Mouse (Mus musculus): ENCODE measurements around the gene Gm29609.

The Gm29609 gene

DNA sequence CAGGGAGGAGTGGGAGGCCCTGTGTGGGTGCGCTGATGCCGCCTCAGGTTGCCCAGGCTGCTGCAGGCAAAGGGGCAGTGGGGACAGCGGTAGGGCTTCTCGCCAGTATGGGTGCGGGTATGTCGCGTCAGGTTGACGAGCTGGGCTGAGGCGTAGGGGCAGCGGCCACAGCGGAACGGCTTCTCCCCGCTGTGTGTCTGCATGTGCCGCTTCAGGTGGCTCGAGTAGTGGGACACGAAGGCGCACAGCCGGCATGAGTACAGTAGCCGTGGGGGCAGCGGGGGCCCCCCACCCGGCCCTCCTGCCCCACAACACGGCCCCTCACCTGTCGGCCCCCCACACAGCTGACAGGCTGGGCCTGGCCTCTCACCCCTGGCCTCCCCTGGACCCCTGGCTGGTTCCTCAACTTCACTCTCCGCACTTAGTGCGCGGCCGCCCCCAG, 20.6 kb upstream of the Gm29609 start:
- peak overlapping the region; percentile 90 for H3K4me3 ChIP-seq (replicated peaks; ENCODE audit: low read length)
- TF ChIP-seq NANOG (IDR thresholded peaks at IDR 0.05; ENCODE audit: borderline replicate concordance, low read length) (no peak), CTCF (conservative IDR thresholded peaks at IDR 0.05; ENCODE audit: low read length) (no peak), POU5F1 (IDR thresholded peaks at IDR 0.05; ENCODE audit: borderline replicate concordance, low read length) (no peak)
- peaks cover 87% of the 10 kb centered on the region for H3K36me3 ChIP-seq (ENCODE audit: insufficient read depth, low read length)
- no peaks in the 10 kb centered on the region for H3K9me3 ChIP-seq (ENCODE audit: low read length)
- H3K4me1 ChIP-seq (replicated peaks; ENCODE audit: low read depth, low read length), result peaks cover 79% of the 10 kb centered on the region
- no peaks in the 10 kb centered on the region for H3K27me3 ChIP-seq (ENCODE audit: insufficient read depth, low read length)

DNA sequence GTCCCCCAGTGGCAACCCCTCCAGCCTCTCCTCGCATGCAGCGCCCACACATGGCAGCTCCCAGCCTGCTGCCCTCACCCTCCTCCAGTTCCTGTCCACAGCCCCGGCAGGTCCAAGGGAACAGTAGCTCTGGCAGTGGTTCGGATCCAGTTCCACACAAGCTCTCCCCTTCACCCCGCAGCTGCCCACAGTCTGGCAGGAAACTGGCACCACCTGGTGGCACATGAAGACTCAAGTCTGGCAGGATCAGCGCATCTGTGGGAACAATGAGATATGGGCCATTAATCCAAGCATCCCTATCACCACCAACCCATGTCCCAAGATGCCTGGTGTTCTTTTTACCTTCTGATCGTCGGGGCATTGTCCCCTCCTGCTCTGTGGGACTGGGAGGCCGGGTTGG, 20.2 kb upstream of the Gm29609 start:
- TF ChIP-seq CTCF (conservative IDR thresholded peaks at IDR 0.05; ENCODE audit: low read length) (no peak), NANOG (IDR thresholded peaks at IDR 0.05; ENCODE audit: borderline replicate concordance, low read length) (no peak), POU5F1 (IDR thresholded peaks at IDR 0.05; ENCODE audit: borderline replicate concordance, low read length) (no peak)
- no peaks in the 10 kb centered on the region for H3K27me3 ChIP-seq (ENCODE audit: insufficient read depth, low read length)
- H3K36me3 ChIP-seq (ENCODE audit: insufficient read depth, low read length), result peaks cover 87% of the 10 kb centered on the region
- H3K4me1 ChIP-seq (replicated peaks; ENCODE audit: low read depth, low read length), result peaks cover 81% of the 10 kb centered on the region
- H3K9me3 ChIP-seq (ENCODE audit: low read length), result no peaks in the 10 kb centered on the region
- H3K4me3 ChIP-seq (replicated peaks; ENCODE audit: low read length), result peak overlapping the region; percentile 90

DNA sequence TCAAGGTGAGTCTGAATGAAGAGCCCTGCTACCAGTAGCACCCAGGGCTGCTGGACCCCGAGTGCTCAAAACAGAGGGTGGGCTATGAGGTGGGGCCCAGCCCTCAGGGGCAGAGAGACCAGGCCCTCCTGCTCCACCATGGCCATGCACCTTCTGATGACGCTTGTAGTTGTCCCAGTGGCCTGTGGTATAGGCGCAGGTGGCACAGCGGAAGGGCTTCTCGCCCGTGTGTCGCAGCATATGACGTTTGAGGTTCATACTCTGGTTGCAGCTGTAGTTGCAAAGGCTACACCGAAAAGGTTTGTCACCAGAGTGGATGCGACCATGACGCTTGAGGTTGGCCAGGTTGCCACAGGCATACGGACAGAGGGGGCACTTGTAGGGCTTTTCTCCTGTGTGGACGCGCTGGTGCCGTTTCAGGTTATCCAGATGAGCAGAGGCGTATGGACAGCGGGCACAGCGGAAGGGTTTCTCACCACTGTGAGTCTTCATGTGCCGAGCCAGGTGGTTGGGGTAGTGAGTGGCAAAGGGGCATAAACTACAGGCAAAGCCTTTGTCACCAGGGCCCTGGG, 19.7 kb upstream of the Gm29609 start:
- Histone ChIP-seq H3K4me3 (replicated peaks; ENCODE audit: low read length) (peak overlapping the region; percentile 90), H3K4me1 (replicated peaks; ENCODE audit: low read depth, low read length) (peaks cover 85% of the 10 kb centered on the region), H3K27me3 (ENCODE audit: insufficient read depth, low read length) (no peaks in the 10 kb centered on the region), H3K9me3 (ENCODE audit: low read length) (no peaks in the 10 kb centered on the region), H3K36me3 (ENCODE audit: insufficient read depth, low read length) (peaks cover 87% of the 10 kb centered on the region)
- TF ChIP-seq POU5F1 (IDR thresholded peaks at IDR 0.05; ENCODE audit: borderline replicate concordance, low read length) (no peak), NANOG (IDR thresholded peaks at IDR 0.05; ENCODE audit: borderline replicate concordance, low read length) (no peak), CTCF (conservative IDR thresholded peaks at IDR 0.05; ENCODE audit: low read length) (no peak)

DNA sequence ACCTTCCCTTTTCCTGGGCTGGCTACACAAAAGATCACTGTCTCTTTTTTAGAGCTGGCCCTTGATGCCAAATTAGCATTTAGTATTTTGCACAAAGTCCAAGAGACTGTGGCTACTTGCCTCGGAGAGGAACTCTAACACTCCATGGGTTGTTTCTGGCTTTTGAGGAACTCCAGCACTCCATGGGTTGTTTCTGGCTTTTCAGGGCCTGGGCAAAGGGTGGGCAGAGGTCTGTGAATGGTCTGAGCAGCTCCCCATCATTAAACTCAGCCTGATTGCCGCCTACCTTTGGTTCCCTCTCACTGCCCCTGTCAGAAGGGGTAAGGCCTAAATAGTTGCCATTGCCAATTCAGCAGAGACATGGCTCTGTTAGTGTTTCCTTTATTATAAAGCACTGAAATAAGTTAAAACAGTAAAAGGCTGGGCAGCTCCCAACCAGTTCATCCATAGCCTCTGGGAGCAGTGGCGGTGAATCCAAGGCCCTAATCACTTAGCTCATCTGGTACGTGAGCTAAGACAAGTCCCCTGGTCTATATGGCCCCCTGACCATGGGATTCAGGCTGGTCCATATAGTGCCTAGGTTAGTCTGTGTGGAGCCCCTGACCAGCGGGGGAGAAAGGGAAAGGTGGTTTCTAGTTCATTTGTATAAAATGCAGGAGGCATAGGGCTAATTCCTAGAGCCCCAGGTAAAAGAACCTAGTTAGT, 19.1 kb upstream of the Gm29609 start:
- Histone ChIP-seq H3K4me1 (replicated peaks; ENCODE audit: low read depth, low read length) (peaks cover 89% of the 10 kb centered on the region), H3K4me3 (replicated peaks; ENCODE audit: low read length) (0 out of 2 replicates have a peak overlapping the region, but pooled peaks have one; percentile 90), H3K27me3 (ENCODE audit: insufficient read depth, low read length) (no peaks in the 10 kb centered on the region), H3K36me3 (ENCODE audit: insufficient read depth, low read length) (peaks cover 82% of the 10 kb centered on the region), H3K9me3 (ENCODE audit: low read length) (no peaks in the 10 kb centered on the region)
- TF ChIP-seq CTCF (conservative IDR thresholded peaks at IDR 0.05; ENCODE audit: low read length), result no peak
- TF ChIP-seq POU5F1 (IDR thresholded peaks at IDR 0.05; ENCODE audit: borderline replicate concordance, low read length), result no peak
- no peak for TF ChIP-seq NANOG (IDR thresholded peaks at IDR 0.05; ENCODE audit: borderline replicate concordance, low read length)

DNA sequence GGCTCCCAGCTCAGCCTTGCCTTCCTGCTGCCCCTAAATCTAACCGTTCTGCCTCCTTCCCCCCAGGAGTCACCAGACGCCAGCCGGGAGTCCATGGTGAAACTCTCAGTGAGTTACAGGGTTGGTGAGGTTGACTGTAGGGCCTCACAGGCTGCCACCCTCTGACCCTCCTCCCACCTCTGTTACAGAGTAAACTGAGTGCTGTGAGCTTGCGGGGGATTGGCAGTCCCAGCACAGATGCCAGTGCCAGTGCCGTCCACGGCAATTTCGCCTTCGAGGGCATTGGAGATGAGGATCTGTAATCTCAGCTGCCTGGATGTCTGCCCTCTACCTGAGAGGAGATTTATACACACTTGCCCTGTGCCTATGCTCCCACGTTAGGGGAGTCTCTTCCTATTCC, 18.5 kb upstream of the Gm29609 start:
- no peaks in the 10 kb centered on the region for H3K27me3 ChIP-seq (ENCODE audit: insufficient read depth, low read length)
- no peaks in the 10 kb centered on the region for H3K9me3 ChIP-seq (ENCODE audit: low read length)
- TF ChIP-seq POU5F1 (IDR thresholded peaks at IDR 0.05; ENCODE audit: borderline replicate concordance, low read length), result no peak
- no peak for TF ChIP-seq NANOG (IDR thresholded peaks at IDR 0.05; ENCODE audit: borderline replicate concordance, low read length)
- no peak for TF ChIP-seq CTCF (conservative IDR thresholded peaks at IDR 0.05; ENCODE audit: low read length)
- peaks cover 86% of the 10 kb centered on the region for H3K4me1 ChIP-seq (replicated peaks; ENCODE audit: low read depth, low read length)
- H3K36me3 ChIP-seq (ENCODE audit: insufficient read depth, low read length), result peaks cover 76% of the 10 kb centered on the region
- no peak overlapping the region for H3K4me3 ChIP-seq (replicated peaks; ENCODE audit: low read length)

DNA sequence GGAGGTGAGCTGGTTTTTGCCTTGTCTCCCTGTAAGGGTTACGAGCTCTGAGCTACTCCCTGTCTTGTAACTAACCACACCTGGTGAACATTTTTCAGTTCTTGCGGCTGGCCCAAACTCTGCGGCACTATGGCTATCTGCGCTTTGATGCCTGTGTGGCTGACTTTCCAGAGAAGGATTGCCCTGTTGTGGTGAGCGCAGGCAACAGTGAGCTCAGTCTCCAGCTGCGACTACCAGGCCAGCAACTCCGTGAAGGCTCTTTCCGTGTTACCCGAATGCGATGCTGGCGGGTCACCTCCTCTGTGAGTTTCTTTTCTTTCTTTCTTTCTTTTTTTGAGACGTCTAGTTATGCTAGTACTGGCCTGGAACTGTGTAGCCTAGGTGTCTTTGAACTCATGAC, 17.4 kb upstream of the Gm29609 start:
- H3K4me1 ChIP-seq (replicated peaks; ENCODE audit: low read depth, low read length), result peaks cover 82% of the 10 kb centered on the region
- peaks cover 68% of the 10 kb centered on the region for H3K36me3 ChIP-seq (ENCODE audit: insufficient read depth, low read length)
- no peak for TF ChIP-seq CTCF (conservative IDR thresholded peaks at IDR 0.05; ENCODE audit: low read length)
- TF ChIP-seq POU5F1 (IDR thresholded peaks at IDR 0.05; ENCODE audit: borderline replicate concordance, low read length), result no peak
- TF ChIP-seq NANOG (IDR thresholded peaks at IDR 0.05; ENCODE audit: borderline replicate concordance, low read length), result no peak
- no peaks in the 10 kb centered on the region for H3K27me3 ChIP-seq (ENCODE audit: insufficient read depth, low read length)
- H3K4me3 ChIP-seq (replicated peaks; ENCODE audit: low read length), result peak overlapping the region; percentile 13; the same call in 1 of the 2 replicates
- no peaks in the 10 kb centered on the region for H3K9me3 ChIP-seq (ENCODE audit: low read length)

DNA sequence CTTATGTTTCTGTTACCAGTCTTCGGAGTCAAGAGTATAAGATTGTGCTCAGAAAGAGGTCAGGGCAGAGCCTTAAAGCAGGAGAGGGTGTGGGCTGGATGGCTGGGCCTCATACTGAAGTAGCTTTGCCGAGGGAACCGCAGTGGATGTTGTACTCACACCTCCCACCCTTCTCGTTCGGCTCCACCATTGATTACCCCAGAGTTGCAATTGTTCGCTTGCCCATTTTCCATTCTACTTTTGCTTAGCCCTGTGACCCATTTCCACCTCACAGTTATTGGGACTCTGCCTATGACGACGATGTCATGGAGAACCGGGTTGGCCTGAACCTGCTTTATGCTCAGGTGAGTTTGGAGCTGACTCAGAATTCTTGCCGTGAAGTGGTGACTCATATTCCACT, 16.5 kb upstream of the Gm29609 start:
- H3K36me3 ChIP-seq (ENCODE audit: insufficient read depth, low read length), result peaks cover 72% of the 10 kb centered on the region
- TF ChIP-seq POU5F1 (IDR thresholded peaks at IDR 0.05; ENCODE audit: borderline replicate concordance, low read length) (no peak), NANOG (IDR thresholded peaks at IDR 0.05; ENCODE audit: borderline replicate concordance, low read length) (no peak), CTCF (conservative IDR thresholded peaks at IDR 0.05; ENCODE audit: low read length) (no peak)
- no peak overlapping the region for H3K4me3 ChIP-seq (replicated peaks; ENCODE audit: low read length)

DNA sequence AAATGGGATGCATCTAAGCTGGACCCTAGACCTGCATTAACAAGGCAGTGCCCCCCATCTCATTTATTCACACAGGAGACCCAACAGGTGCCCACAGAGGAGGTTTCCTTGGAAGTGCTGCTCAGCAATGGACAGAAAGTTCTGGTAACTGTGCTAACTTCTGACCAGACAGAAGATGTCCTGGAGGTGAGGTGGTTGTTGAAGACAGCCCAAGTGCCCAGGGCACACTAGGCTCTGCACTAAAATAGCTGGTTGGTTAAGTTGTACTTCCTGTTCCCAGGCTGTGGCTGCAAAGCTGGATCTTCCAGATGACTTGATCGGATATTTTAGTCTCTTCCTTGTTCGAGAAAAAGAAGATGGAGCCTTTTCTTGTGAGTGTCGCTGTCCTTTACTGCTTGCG, 16.0 kb upstream of the Gm29609 start:
- TF ChIP-seq NANOG (IDR thresholded peaks at IDR 0.05; ENCODE audit: borderline replicate concordance, low read length) (no peak), POU5F1 (IDR thresholded peaks at IDR 0.05; ENCODE audit: borderline replicate concordance, low read length) (no peak), CTCF (conservative IDR thresholded peaks at IDR 0.05; ENCODE audit: low read length) (no peak)

More for the DNA sequence above, 16.5 kb upstream of the Gm29609 start:
- Histone ChIP-seq H3K9me3 (ENCODE audit: low read length) (no peaks in the 10 kb centered on the region), H3K27me3 (ENCODE audit: insufficient read depth, low read length) (no peaks in the 10 kb centered on the region), H3K4me1 (replicated peaks; ENCODE audit: low read depth, low read length) (peaks cover 88% of the 10 kb centered on the region)

More for the DNA sequence above, 16.0 kb upstream of the Gm29609 start:
- Histone ChIP-seq H3K27me3 (ENCODE audit: insufficient read depth, low read length) (no peaks in the 10 kb centered on the region), H3K4me1 (replicated peaks; ENCODE audit: low read depth, low read length) (peaks cover 88% of the 10 kb centered on the region), H3K36me3 (ENCODE audit: insufficient read depth, low read length) (peaks cover 74% of the 10 kb centered on the region), H3K9me3 (ENCODE audit: low read length) (no peaks in the 10 kb centered on the region), H3K4me3 (replicated peaks; ENCODE audit: low read length) (peak overlapping the region; percentile 99; the same call in 1 of the 2 replicates)

All from E14TG2a.4 (cell line).